Mouse (Mus musculus): Measurements from ENCODE around the gene Marf1. TPM values are rescaled to one million over a fixed set of nuclear protein-coding genes. Genes with fewer than 3 reads are reported as not detected.
A peak's percentile ranks its signal among the peaks of the same experiment; 100 is the strongest.

The Marf1 gene
- polyA plus RNA-seq (2014; fragmentation: Nextera tagmentation; extraction: Ambion mirVana), result 21.4 TPM in 2 replicates

- H3K27me3 ChIP-seq (ENCODE audit: control insufficient read depth, insufficient read depth, low read length), result no peaks in the 10 kb centered on the region
- DNase-seq (ENCODE audit: low spot score), result peak; percentile 94
- peak within 1 kb of the TSS; percentile 93 for H3K27ac ChIP-seq (replicated peaks; ENCODE audit: low read depth, low read length)
- WGBS, result under 1% methylated on average over 42 of the region's 43 CpGs
- no peaks in the 10 kb centered on the region for H3K36me3 ChIP-seq (ENCODE audit: control insufficient read depth, insufficient read depth, low read length)
- H3K9me3 ChIP-seq (ENCODE audit: control insufficient read depth, low read length), result no peaks in the 10 kb centered on the region
- H3K9ac ChIP-seq (ENCODE audit: low read length), result peak within 1 kb of the TSS; percentile 93
- peaks cover 12% of the 10 kb centered on the region for H3K4me1 ChIP-seq (ENCODE audit: control insufficient read depth, insufficient read depth, low read length)
- peak within 1 kb of the TSS; percentile 79 for H3K4me3 ChIP-seq (ENCODE audit: low read depth, low read length)
- peak within 1 kb of the TSS; percentile 72 for H3K4me2 ChIP-seq (ENCODE audit: low read depth, severe bottlenecking)
- peak; percentile 92 for ATAC-seq (ENCODE audit: insufficient number of reproducible peaks, low FRiP score, low TSS enrichment, low read depth)
Measured at GRCm38 (mm10) chr16:14162988-14163416, at the start of gene Marf1, which contains the start of gene Nde1. TSS of gene Marf1 (minus strand) at chr16:14163351. TSS of gene Nde1 (plus strand) at chr16:14163275.

DNA sequence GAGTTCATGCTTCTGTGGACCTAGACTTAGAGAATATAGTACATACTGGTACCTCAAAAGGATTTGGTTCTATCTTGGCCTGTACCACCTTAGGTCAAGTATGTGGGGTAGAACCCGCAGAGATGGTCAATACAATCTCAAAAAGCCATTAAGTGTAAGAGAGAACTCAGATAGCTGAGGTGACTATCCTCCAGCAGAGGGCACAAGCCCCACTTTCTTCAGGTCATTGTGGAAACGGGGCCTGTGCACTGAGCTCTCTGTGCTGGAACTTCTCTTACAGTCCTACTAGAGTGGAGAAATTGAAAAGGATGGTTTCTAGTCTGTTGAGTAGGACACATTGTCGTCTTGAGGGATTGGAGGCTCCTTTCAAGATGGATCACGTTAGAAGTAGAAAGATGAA, 35.6 kb upstream of the Marf1 start:
- Histone ChIP-seq H3K4me1 (ENCODE audit: control insufficient read depth, insufficient read depth, low read length) (no peaks in the 10 kb centered on the region), H3K36me3 (ENCODE audit: control insufficient read depth, insufficient read depth, low read length) (no peaks in the 10 kb centered on the region), H3K4me2 (ENCODE audit: low read depth, severe bottlenecking) (no peak overlapping the region), H3K27me3 (ENCODE audit: control insufficient read depth, insufficient read depth, low read length) (no peaks in the 10 kb centered on the region), H3K9me3 (ENCODE audit: control insufficient read depth, low read length) (no peaks in the 10 kb centered on the region), H3K9ac (ENCODE audit: low read length) (no peak overlapping the region), H3K4me3 (ENCODE audit: low read depth, low read length) (no peak overlapping the region), H3K27ac (replicated peaks; ENCODE audit: low read depth, low read length) (no peak overlapping the region)
- DNase-seq (ENCODE audit: low spot score) (no peak), ATAC-seq (ENCODE audit: insufficient number of reproducible peaks, low FRiP score, low TSS enrichment, low read depth) (no peak)
- 76% methylated on average over 4 of the region's 4 CpGs for WGBS

GRCm38 (mm10) chr16:14195427-14195826, 32.3 kb upstream of the Marf1 start:
- Histone ChIP-seq H3K27me3 (ENCODE audit: control insufficient read depth, insufficient read depth, low read length) (no peaks in the 10 kb centered on the region), H3K9me3 (ENCODE audit: control insufficient read depth, low read length) (no peaks in the 10 kb centered on the region), H3K4me3 (ENCODE audit: low read depth, low read length) (no peak overlapping the region), H3K27ac (replicated peaks; ENCODE audit: low read depth, low read length) (no peak overlapping the region), H3K4me1 (ENCODE audit: control insufficient read depth, insufficient read depth, low read length) (no peaks in the 10 kb centered on the region), H3K9ac (ENCODE audit: low read length) (no peak overlapping the region), H3K36me3 (ENCODE audit: control insufficient read depth, insufficient read depth, low read length) (peaks cover 9% of the 10 kb centered on the region), H3K4me2 (ENCODE audit: low read depth, severe bottlenecking) (no peak overlapping the region)
- 30% methylated on average over 1 of the region's 1 CpGs for WGBS
- ATAC-seq (ENCODE audit: insufficient number of reproducible peaks, low FRiP score, low TSS enrichment, low read depth) (no peak), DNase-seq (ENCODE audit: low spot score) (peak; percentile 48)

DNA sequence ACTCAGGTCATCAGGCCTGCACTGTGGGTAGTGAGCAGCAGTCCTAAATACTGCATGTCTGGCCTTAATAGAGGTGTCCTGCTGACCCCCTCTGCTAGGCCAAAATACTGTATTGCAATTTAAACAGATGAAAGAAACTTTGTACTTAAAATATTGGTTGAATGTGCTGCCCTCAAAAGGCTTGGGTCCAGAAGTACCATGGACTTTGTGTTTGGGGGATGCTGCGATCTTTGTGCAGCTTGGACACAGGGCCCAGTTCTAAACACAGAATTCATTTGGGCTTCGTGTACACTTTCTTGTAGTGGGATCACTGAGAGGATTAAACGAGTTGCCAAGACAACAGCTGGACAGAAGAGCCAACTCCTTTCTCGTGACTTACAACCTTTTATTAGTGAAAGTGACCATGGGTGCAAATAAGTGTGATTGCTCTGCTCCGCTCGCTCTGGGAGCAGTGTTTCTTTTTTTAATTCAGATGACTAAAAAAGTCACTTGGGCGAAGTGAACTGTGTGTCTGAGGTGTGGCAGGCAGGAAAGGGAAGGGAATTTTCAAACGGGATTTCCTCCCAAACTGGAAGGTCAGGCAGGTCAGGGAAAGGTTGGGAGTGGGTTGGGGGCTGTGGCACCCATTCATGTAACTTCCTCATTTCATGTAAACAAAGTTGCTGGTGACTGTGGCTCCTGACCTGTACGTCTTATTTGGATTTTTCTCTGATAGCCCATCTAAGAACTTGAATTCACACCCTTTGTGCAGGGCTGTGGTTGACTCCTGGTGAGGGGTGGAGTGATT, 31.2 kb upstream of the Marf1 start:
- H3K9ac ChIP-seq (ENCODE audit: low read length), result no peak overlapping the region
- peaks cover 12% of the 10 kb centered on the region for H3K36me3 ChIP-seq (ENCODE audit: control insufficient read depth, insufficient read depth, low read length)
- H3K4me1 ChIP-seq (ENCODE audit: control insufficient read depth, insufficient read depth, low read length), result no peaks in the 10 kb centered on the region
- H3K4me2 ChIP-seq (ENCODE audit: low read depth, severe bottlenecking), result no peak overlapping the region
- WGBS, result 71% methylated on average over 9 of the region's 9 CpGs
- H3K4me3 ChIP-seq (ENCODE audit: low read depth, low read length), result no peak overlapping the region
- H3K9me3 ChIP-seq (ENCODE audit: control insufficient read depth, low read length), result no peaks in the 10 kb centered on the region
- no peaks in the 10 kb centered on the region for H3K27me3 ChIP-seq (ENCODE audit: control insufficient read depth, insufficient read depth, low read length)
- no peak overlapping the region for H3K27ac ChIP-seq (replicated peaks; ENCODE audit: low read depth, low read length)
- DNase-seq (ENCODE audit: low spot score), result no peak
- no peak for ATAC-seq (ENCODE audit: insufficient number of reproducible peaks, low FRiP score, low TSS enrichment, low read depth)

DNA sequence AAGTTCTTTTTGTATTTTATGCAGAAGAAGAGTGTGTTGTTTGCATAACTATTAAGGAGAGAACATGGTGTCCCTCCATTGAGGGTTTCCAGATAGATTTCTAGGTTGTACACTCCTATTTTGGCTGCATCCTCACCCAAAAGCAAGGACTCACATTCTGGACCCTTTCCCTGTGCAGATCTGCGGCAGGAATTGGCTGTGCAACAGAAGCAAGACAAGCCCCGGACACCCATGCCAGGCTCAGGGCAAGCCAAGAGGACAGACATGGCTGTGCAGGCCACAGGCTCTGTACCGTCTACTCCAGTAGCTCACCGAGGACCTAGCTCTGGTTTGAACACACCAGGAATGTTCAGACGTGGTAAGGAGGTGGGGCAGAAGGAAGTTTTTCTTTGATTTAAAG, 22.4 kb upstream of the Marf1 start:
- Histone ChIP-seq H3K4me2 (ENCODE audit: low read depth, severe bottlenecking) (no peak overlapping the region), H3K27ac (replicated peaks; ENCODE audit: low read depth, low read length) (no peak overlapping the region), H3K27me3 (ENCODE audit: control insufficient read depth, insufficient read depth, low read length) (no peaks in the 10 kb centered on the region), H3K9ac (ENCODE audit: low read length) (no peak overlapping the region), H3K36me3 (ENCODE audit: control insufficient read depth, insufficient read depth, low read length) (peaks cover 40% of the 10 kb centered on the region), H3K4me3 (ENCODE audit: low read depth, low read length) (no peak overlapping the region), H3K4me1 (ENCODE audit: control insufficient read depth, insufficient read depth, low read length) (no peaks in the 10 kb centered on the region), H3K9me3 (ENCODE audit: control insufficient read depth, low read length) (no peaks in the 10 kb centered on the region)
- no peak for DNase-seq (ENCODE audit: low spot score)
- 93% methylated on average over 5 of the region's 5 CpGs for WGBS
- ATAC-seq (ENCODE audit: insufficient number of reproducible peaks, low FRiP score, low TSS enrichment, low read depth), result no peak

GRCm38 (mm10) chr16:14183856-14184255, 20.7 kb upstream of the Marf1 start:
- WGBS, result 71% methylated on average over 1 of the region's 1 CpGs
- Histone ChIP-seq H3K27me3 (ENCODE audit: control insufficient read depth, insufficient read depth, low read length) (no peaks in the 10 kb centered on the region), H3K4me2 (ENCODE audit: low read depth, severe bottlenecking) (no peak overlapping the region), H3K4me1 (ENCODE audit: control insufficient read depth, insufficient read depth, low read length) (no peaks in the 10 kb centered on the region), H3K4me3 (ENCODE audit: low read depth, low read length) (no peak overlapping the region), H3K36me3 (ENCODE audit: control insufficient read depth, insufficient read depth, low read length) (peaks cover 38% of the 10 kb centered on the region), H3K9me3 (ENCODE audit: control insufficient read depth, low read length) (no peaks in the 10 kb centered on the region), H3K9ac (ENCODE audit: low read length) (no peak overlapping the region), H3K27ac (replicated peaks; ENCODE audit: low read depth, low read length) (no peak overlapping the region)
- DNase-seq (ENCODE audit: low spot score), result no peak
- ATAC-seq (ENCODE audit: insufficient number of reproducible peaks, low FRiP score, low TSS enrichment, low read depth), result no peak

DNA sequence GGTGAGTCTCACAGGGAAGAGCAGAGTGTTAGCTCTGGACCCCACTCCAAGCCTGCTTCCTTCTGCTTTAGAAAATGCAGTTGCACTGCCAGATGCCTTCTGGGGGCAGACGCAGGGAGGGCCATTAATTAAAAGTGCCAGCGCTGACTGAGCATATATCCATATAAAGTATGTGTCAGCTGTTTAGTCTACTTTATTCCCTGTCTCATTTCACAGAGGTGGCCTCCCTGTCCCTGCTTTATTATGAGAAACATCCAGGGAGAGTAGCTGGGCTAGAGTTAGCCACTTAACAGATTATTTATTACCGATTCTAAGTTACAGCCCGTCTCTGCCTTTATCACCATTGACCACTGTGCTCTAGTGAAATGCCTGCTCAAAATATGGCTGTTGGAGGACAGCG, 19.2 kb upstream of the Marf1 start:
- ATAC-seq (ENCODE audit: insufficient number of reproducible peaks, low FRiP score, low TSS enrichment, low read depth) (no peak), DNase-seq (ENCODE audit: low spot score) (no peak)
- H3K4me2 ChIP-seq (ENCODE audit: low read depth, severe bottlenecking), result no peak overlapping the region
- peaks cover 30% of the 10 kb centered on the region for H3K36me3 ChIP-seq (ENCODE audit: control insufficient read depth, insufficient read depth, low read length)
- H3K27ac ChIP-seq (replicated peaks; ENCODE audit: low read depth, low read length), result no peak overlapping the region
- no peak overlapping the region for H3K9ac ChIP-seq (ENCODE audit: low read length)
- H3K4me3 ChIP-seq (ENCODE audit: low read depth, low read length), result no peak overlapping the region
- H3K4me1 ChIP-seq (ENCODE audit: control insufficient read depth, insufficient read depth, low read length), result no peaks in the 10 kb centered on the region
- WGBS, result 85% methylated on average over 5 of the region's 5 CpGs
- no peaks in the 10 kb centered on the region for H3K9me3 ChIP-seq (ENCODE audit: control insufficient read depth, low read length)
- H3K27me3 ChIP-seq (ENCODE audit: control insufficient read depth, insufficient read depth, low read length), result no peaks in the 10 kb centered on the region

DNA sequence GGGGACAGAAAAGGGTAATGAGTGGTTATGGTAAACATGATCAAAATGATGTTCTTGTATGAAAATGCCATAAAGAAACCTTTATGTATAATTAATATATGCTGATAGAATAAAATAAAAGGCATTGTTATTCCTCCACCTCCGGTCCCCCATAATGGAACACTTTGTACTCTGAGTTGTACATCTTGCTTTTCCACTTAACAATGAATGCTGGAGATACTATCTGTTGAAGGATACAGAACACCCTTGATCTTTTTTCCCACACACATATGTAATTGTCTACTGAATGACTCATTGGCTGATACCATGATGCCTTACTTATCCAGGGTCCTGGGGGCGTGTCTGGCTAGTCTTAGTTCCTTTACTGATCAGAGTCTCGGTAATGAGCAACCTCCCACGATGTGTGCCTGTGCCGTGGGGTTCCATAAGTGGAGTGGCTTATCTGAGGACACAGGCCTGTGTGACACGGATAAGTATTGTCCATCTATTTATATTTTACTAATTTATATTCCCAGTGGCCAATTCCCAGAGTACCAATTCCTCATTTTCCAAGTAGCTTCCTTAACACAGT, 17.1 kb upstream of the Marf1 start:
- no peaks in the 10 kb centered on the region for H3K4me1 ChIP-seq (ENCODE audit: control insufficient read depth, insufficient read depth, low read length)
- ATAC-seq (ENCODE audit: insufficient number of reproducible peaks, low FRiP score, low TSS enrichment, low read depth) (no peak), DNase-seq (ENCODE audit: low spot score) (no peak)
- 92% methylated on average over 6 of the region's 6 CpGs for WGBS
- no peaks in the 10 kb centered on the region for H3K27me3 ChIP-seq (ENCODE audit: control insufficient read depth, insufficient read depth, low read length)
- H3K9me3 ChIP-seq (ENCODE audit: control insufficient read depth, low read length), result no peaks in the 10 kb centered on the region
- no peak overlapping the region for H3K4me3 ChIP-seq (ENCODE audit: low read depth, low read length)
- H3K4me2 ChIP-seq (ENCODE audit: low read depth, severe bottlenecking), result no peak overlapping the region
- H3K9ac ChIP-seq (ENCODE audit: low read length), result no peak overlapping the region
- H3K36me3 ChIP-seq (ENCODE audit: control insufficient read depth, insufficient read depth, low read length), result peaks cover 32% of the 10 kb centered on the region
- H3K27ac ChIP-seq (replicated peaks; ENCODE audit: low read depth, low read length), result no peak overlapping the region
